Mouse (Mus musculus) splenic B cell, adult 2 months (primary cell): ENCODE measurements around the gene Cartpt.
"Not testable (repeated sequence)": the region's sequence is repeated elsewhere in the genome, so short reads cannot be mapped to it uniquely, and the experiment has no call there.

Experiments
- DNase-seq: peaks from one replicate; pipeline ENCODE4 v3.0.0-alpha.2; 2011; ENCODE audit warnings: low read depth, low spot score
- H3K27me3 ChIP-seq: 2 replicates; pipeline ENCODE4 v1.6.1; 2012; ENCODE audit warnings: mild to moderate bottlenecking, low read length, moderate library complexity, mixed read lengths; ENCODE audit not compliant: control insufficient read depth, poor library complexity, insufficient read depth, severe bottlenecking
- H3K36me3 ChIP-seq: 2 replicates; pipeline ENCODE4 v1.6.1; 2012; ENCODE audit warnings: mild to moderate bottlenecking, low read length, moderate library complexity, mixed read lengths; ENCODE audit not compliant: control insufficient read depth, poor library complexity, insufficient read depth, severe bottlenecking

Gene Cartpt

DNA sequence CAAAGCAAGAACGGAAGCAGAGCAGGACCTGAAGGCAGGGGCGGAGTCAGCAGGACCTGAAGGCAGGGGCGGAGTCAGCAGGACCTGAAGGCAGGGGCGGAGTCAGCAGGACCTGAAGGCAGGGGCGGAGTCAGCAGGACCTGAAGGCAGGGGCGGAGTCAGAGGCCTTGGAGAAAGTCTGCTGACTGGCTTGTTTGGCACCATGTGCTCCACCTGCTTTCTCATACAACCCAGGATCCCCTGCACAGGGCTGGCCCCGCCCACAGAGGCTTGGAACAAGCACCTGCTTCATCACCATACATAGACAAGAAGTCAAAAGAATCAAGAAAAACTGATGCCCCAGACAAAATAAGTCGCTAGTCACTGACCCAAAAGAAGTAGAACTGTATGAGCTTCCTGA is 19.1 kb downstream of the Cartpt start:
- not testable (repeated sequence) for H3K36me3 ChIP-seq, H3K27me3 ChIP-seq, DNase-seq

DNA sequence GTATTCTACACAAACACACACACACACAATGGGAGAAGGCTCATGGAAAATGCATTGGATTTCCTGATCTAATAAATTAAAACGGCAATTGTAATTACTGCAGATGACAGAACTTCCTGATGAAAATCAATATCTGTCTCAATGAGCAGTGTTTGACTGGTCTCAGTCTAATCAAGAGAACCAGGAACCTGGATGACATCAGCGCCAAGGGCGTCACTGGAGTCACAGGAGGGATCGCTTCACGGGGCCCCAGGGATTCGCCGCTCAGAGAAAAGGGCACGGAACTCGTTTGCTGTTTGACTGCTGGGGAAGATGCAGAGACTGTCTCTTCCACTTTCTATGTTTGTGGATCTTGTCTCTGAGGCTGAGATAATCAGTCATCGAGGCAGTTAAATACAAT is 21.2 kb downstream of the Cartpt start:
- no peak for DNase-seq
- Histone ChIP-seq H3K36me3 (no peaks in the 10 kb centered on the region), H3K27me3 (no peaks in the 10 kb centered on the region)

DNA sequence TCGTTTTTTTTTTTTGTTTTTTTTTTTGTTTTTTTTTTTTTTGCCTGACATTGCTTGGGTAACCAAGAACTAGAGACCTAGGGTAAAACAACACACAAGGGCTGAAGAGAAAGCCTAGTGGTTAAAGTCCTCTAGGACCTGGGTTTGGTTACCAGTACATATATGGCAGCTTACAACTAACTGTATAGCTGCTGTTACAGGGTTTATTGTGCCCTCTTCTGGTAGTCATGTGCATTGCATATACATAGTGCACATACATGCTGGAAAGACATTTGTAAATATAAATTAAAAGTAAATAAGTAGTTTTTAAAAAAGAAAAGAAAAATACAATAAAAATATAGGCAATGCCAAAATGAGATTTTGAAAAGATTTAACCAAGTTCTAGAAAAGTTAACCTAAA is 28.8 kb downstream of the Cartpt start:
- Histone ChIP-seq H3K36me3 (no peaks in the 10 kb centered on the region), H3K27me3 (no peaks in the 10 kb centered on the region)
- DNase-seq = no peak

DNA sequence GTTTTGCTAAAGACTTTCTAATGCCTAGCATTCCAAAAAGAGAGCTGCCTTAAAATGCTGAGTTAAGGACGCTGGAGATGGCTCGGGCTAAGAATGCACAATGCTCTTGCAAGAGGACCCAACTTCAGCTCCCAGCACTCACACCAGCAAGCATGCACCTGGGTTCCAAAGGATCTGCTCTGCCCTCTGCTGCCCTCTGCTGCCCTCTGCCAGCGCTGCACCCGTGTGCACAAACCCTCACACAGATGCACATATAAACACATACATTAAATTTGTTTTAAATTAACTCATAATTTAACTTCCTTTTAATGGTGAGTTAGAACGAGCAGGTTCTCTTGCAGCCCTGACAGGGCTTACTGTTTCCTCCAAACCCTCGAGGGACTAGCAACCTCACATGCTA is 32.5 kb downstream of the Cartpt start:
- Histone ChIP-seq H3K27me3 (no peaks in the 10 kb centered on the region), H3K36me3 (no peaks in the 10 kb centered on the region)
- no peak for DNase-seq

DNA sequence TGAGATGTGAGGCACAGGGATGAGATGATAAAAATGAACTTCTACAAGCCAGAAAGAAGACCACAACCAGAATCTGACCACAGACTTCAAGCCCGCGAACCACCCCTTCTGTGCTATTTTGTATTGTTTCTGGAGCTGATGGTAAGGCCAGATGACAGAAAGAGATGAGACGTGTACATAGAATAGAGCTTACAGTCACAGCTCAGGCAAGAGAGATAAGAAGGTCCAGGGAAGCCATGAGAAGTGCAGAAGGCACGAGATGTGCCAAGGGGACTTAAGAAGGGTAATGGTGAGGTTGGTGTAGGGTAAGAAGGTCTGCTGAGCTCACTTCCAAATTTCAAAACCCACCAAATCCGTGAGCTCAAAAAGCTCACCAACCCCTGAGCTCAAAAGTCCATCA is 36.6 kb downstream of the Cartpt start:
- no peaks in the 10 kb centered on the region for H3K36me3 ChIP-seq
- DNase-seq = no peak
- H3K27me3 ChIP-seq = no peaks in the 10 kb centered on the region

DNA sequence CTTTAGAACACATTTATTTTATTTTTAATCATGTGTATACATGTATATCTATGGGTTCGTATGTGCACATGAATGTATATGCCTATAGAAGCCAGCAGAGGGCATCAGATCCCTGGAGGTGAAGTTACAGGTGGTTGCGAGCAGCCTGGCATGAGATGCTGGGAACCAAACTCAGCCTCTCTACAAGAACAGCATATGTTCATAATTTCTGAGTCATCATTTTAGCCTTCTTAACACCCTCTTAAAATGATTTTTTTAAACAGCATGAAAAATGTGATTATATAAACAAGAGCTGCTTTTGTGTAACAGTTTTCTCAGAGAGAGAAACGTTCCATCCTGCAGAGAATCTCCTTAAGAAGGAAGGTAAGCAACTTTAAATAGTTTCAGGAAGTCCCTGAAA is 40.2 kb downstream of the Cartpt start:
- H3K36me3 ChIP-seq = no peaks in the 10 kb centered on the region
- no peaks in the 10 kb centered on the region for H3K27me3 ChIP-seq
- DNase-seq = no peak

DNA sequence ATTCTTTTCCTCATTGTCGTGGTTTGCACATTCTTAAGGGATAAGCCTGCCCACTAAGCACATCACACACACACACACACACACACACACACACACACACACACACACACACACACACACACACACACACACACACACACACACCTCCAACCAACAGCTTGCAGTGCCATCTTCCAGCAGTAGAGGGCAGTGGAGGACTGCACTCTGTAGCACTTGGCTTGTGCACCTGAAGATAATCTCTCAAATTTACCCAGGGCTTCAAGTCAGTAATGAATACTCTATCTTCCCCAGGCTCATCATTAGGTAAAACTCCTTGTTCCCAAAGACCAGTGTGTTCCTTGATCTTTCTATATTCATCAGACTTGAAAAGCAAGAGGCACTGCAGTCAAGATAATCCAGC is 41.8 kb downstream of the Cartpt start:
- DNase-seq = peak; percentile 85

DNA sequence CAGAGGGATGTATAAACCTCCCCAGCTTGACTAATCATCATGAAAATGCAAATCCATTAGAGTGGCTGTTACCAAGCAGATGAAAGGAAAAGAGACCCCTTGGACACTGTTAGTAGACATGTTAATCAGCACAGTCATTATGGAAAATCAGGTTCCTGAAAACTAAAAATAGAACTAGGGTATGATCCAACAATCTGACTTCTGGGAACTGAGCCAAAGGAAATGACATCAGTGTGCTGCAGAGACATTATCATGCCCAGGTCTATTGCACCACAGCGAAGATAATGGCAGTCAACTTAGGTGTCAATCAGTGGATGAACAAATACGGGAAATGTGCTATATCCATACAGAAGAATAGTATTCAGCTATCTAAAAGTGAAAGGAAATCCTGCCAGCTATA is 43.0 kb downstream of the Cartpt start:
- DNase-seq = no peak
- Histone ChIP-seq H3K27me3 (no peaks in the 10 kb centered on the region), H3K36me3 (no peaks in the 10 kb centered on the region)

More for the DNA sequence above, 41.8 kb downstream of the Cartpt start:
- Histone ChIP-seq H3K27me3 (no peaks in the 10 kb centered on the region), H3K36me3 (no peaks in the 10 kb centered on the region)

DNA sequence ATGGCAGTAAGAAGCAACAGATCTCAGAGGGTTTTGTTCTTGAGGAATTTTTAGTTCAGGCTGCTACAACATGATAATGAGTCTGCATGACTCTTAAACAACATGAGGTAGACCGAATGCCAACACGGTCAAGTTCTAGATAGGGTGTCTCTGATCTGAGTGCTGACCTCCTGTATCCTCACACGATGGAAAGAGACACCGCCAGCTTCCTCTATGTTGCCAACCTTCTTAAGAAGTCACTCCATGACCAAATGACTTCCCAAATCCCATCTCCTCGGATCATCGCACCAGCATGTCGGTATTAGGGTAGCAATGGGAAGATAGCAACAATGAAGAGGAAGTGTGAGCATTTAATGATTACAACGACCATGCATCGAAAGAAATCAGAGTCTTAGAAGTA is 43.6 kb downstream of the Cartpt start:
- Histone ChIP-seq H3K27me3 (no peaks in the 10 kb centered on the region), H3K36me3 (no peaks in the 10 kb centered on the region)
- DNase-seq = no peak

DNA sequence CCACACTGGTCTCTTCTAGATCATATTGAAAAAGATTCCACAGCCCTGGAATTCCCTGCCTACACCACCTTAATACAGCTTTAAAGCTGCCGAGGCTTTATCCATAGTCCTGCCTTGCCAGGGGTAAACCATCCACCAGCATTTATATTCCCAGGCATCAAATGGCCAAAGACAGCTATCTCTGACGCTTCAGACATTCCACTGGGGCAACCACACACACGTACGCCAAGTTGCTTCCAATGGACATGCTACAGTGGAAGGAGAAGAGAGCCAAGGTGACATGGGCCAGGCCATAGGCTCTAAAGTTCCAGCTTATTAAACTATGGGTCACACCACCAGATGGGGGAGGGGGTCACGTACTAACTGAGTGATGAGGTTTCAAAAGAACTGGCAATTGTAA is 45.7 kb downstream of the Cartpt start:
- Histone ChIP-seq H3K36me3 (no peaks in the 10 kb centered on the region), H3K27me3 (no peaks in the 10 kb centered on the region)
- DNase-seq = no peak

DNA sequence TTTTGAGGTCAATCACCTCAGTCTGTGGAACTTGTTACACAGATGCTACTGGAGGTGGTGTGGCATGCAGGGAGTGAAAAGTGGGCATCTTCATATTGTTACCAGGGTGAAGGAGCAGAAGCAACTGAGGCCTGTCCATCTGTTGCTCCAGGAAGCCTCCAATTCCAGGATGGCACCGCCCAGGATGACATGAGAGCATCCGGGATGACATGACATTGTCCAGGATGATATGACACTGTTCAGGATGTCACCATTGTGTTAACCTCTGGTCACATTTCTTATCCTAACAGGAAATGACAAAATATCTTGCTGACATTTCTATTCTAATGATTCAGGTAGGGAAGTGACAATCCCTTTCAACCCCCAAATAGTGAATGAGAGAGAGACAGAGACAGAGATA is 47.8 kb downstream of the Cartpt start:
- H3K36me3 ChIP-seq = no peaks in the 10 kb centered on the region
- peaks cover 2% of the 10 kb centered on the region; the same call in 1 of the 2 replicates for H3K27me3 ChIP-seq
- no peak for DNase-seq

DNA sequence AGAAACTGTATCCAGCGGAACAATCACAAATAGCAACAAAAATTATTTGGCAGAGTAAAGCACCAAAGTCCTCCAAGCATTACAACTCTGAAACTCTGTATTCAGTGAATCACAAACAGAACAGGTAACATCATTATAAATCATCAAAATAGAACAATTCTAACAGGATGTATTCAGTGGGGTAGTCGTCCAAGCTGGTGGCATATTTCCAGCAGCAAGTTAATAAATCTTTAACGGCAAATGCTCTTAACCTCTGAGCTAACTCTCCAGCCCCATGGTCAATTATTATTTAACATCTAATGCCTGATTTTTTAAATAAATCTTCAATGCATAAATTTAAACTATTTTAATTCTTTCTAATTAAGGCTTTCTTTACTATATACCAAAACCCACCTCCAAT is 48.5 kb downstream of the Cartpt start:
- not testable (repeated sequence) for H3K36me3 ChIP-seq, H3K27me3 ChIP-seq, DNase-seq

DNA sequence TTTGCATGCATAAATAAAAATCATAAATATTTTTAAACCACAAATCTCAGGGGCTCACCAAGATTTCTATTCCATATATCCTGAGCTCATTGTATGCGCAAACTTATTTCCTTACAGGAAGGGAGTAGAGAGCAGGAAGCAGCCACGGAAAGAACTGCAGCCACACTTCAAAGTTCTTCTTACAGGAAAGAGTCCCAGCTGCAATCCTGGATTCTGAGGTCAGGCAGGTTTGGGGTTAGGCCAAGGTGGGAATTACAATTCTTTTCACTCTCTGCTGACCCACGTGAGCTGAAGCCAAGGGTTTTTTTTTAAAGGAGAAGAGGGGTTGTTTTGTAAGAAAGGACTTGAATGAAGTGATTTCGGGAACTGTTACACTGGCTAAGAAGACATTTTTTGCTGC is 49.9 kb downstream of the Cartpt start:
- DNase-seq = no peak
- peaks cover 2% of the 10 kb centered on the region; the same call in 1 of the 2 replicates for H3K27me3 ChIP-seq
- no peaks in the 10 kb centered on the region for H3K36me3 ChIP-seq

DNA sequence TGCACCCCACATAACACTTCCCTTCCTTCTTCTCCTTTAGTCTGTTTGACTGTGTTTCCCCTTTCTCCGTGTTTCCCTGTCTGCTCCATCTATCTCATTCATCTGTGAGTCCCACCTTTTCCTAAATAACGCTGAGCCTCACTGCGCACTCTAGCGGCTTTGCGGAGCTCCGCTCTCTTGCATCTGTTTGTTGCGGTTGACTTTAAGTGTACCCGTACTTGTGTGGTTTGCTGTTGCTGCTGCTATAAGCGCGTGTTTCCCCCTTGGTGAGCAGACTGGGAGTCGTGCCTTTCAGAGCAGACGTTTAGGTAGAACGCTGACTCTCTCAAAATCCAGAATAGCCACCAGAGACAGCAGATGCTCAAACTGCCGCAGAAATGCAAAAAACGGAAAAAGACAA is 51.3 kb downstream of the Cartpt start:
- DNase-seq = no peak
- Histone ChIP-seq H3K27me3 (peaks cover 2% of the 10 kb centered on the region; the same call in 1 of the 2 replicates), H3K36me3 (no peaks in the 10 kb centered on the region)
